Mouse (Mus musculus) liver, postnatal 0 days (tissue): ENCODE measurements around the gene Bcl10. TPM values are rescaled to one million over a fixed set of nuclear protein-coding genes. Genes with fewer than 3 reads are reported as not detected.

Experiments
- ATAC-seq: fragments of 200-750 bp; cut with Nextera tagmentation; 2 replicates; pipeline ENCODE4 v1.8.0; 2017; ENCODE audit warnings: mild to moderate bottlenecking, moderate library complexity
- DNase-seq: peaks from one replicate; pipeline ENCODE4 v3.0.0-alpha.2; 2016
- H3K27ac ChIP-seq: fragments of 300-500 bp; sonication (generic); 2 replicates; pipeline ENCODE4 v1.5.1; 2014; ENCODE audit warnings: antibody characterized with exemption, moderate library complexity, mild to moderate bottlenecking, low read depth
- H3K27me3 ChIP-seq: fragments of 300-500 bp; sonication (generic); 2 replicates; pipeline ENCODE4 v1.6.1; 2014; ENCODE audit warnings: low read length, control low read depth, mixed read lengths; ENCODE audit not compliant: insufficient read depth
- H3K36me3 ChIP-seq: fragments of 300-500 bp; sonication (generic); replicated peaks from 2 replicates; pipeline ENCODE4 v1.6.1; 2014; ENCODE audit warnings: mild to moderate bottlenecking, control low read depth, low read length, moderate library complexity, mixed read lengths; ENCODE audit not compliant: insufficient read depth
- H3K4me1 ChIP-seq: fragments of 300-500 bp; sonication (generic); 2 replicates; pipeline ENCODE4 v1.6.1; 2014; ENCODE audit warnings: antibody characterized with exemption, mild to moderate bottlenecking, control low read depth; ENCODE audit not compliant: insufficient read depth
- H3K4me2 ChIP-seq: fragments of 300-500 bp; sonication (generic); 2 replicates; pipeline ENCODE4 v1.6.1; 2014; ENCODE audit warnings: low read depth, mild to moderate bottlenecking, low read length, moderate library complexity, mixed read lengths
- H3K4me3 ChIP-seq: fragments of 300-500 bp; sonication (generic); 2 replicates; pipeline ENCODE4 v1.5.1; 2014; ENCODE audit warnings: low read depth, low read length
- H3K9ac ChIP-seq: fragments of 300-500 bp; sonication (generic); replicated peaks from 2 replicates; pipeline ENCODE4 v1.6.1; 2014; ENCODE audit warnings: mild to moderate bottlenecking, moderate library complexity
- H3K9me3 ChIP-seq: fragments of 300-500 bp; sonication (generic); 2 replicates; pipeline ENCODE4 v1.6.1; 2016; ENCODE audit warnings: mild to moderate bottlenecking, control low read depth, low read length, mixed read lengths
- CTCF ChIP-seq: sonication (generic); IDR thresholded peaks from 2 replicates; pipeline ENCODE4 v1.5.1; 2016; ENCODE audit warnings: antibody characterized with exemption, low read depth
- EP300 ChIP-seq: IDR thresholded peaks from 2 replicates; pipeline ENCODE4 v1.6.1; 2016; ENCODE audit warnings: antibody characterized with exemption, low read depth, mild to moderate bottlenecking
- whole genome bisulfite sequencing: fragments of 180-500 bp; shearing (Covaris S2); extraction: QIAGEN DNeasy Blood & Tissue Kit; methylation state at CpG from one replicate; pipeline ENCODE4 v1.1.7; 2014; ENCODE audit not compliant: insufficient replicate concordance; 5-methylcytosine and 5-hydroxymethylcytosine counted together
- polyA plus RNA-seq: library from polyadenylated mRNA; unstranded; fragments of >200 nt; fragmentation: Nextera tagmentation; extraction: Ambion mirVana; gene quantifications from 2 replicates; pipeline ENCODE4 v1.2.1, GENCODE M21; 2015

Gene Bcl10
- polyA plus RNA-seq, 1 experiment from 2014 or later: 20.9 TPM

- Histone ChIP-seq H3K4me1 (peaks cover 20% of the 10 kb centered on the region), H3K9ac (peak within 1 kb of the TSS; percentile 95), H3K36me3 (peaks cover 23% of the 10 kb centered on the region), H3K4me3 (peak within 1 kb of the TSS; percentile 96), H3K9me3 (no peaks in the 10 kb centered on the region), H3K27me3 (no peaks in the 10 kb centered on the region), H3K27ac (peak within 1 kb of the TSS; percentile 81), H3K4me2 (peak within 1 kb of the TSS; percentile 94)
- ATAC-seq: peak; percentile 94
- 2% methylated on average over 53 of the region's 70 CpGs for WGBS
- DNase-seq: peak; percentile 97
- TF ChIP-seq CTCF (peak; percentile 98), EP300 (no peak)
Observed at GRCm38 (mm10) chr3:145937505-145938404, 15.2 kb downstream of the Bcl10 start, which contains the start of gene 2410004B18Rik. Gene 2410004B18Rik, plus strand, starts transcription at chr3:145938014.

- Histone ChIP-seq H3K4me2 (peak overlapping the region; percentile 94), H3K9me3 (no peaks in the 10 kb centered on the region), H3K27ac (peak overlapping the region; percentile 81), H3K4me1 (peaks cover 20% of the 10 kb centered on the region), H3K4me3 (peak overlapping the region; percentile 96), H3K36me3 (peaks cover 25% of the 10 kb centered on the region), H3K9ac (peak overlapping the region; percentile 95), H3K27me3 (no peaks in the 10 kb centered on the region)
- DNase-seq (no peak), ATAC-seq (peak; percentile 11)
- TF ChIP-seq CTCF (peak; percentile 17; the same call in 1 of the 2 replicates), EP300 (no peak)
- WGBS: 23% methylated on average over 41 of the region's 50 CpGs
Observed at GRCm38 (mm10) chr3:145938405-145939349, 16.1 kb downstream of the Bcl10 start.

DNA sequence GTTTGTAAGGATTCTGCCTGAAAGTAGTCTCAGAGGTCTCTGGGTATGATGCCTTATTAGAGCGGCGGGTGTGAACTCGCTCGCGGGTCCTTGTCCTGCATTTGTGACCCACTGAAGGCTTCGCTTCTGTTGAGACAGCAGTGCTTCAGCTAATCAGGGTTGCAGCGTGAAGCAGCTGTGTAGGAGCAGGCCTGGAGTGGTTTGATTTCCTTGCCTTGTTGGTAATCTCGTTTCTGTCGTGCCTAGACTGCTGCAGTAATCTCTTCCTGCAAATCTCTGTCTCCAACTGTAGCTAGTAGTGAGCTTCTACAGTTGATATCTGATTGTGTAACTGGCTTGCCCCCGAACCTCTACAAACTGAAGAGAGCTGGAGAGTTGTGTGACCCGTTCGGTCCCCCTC lies 16.8 kb downstream of the Bcl10 start:
- Histone ChIP-seq H3K36me3 (peaks cover 31% of the 10 kb centered on the region), H3K4me1 (peaks cover 20% of the 10 kb centered on the region), H3K9ac (no peak overlapping the region; the same call in none of the 2 replicates), H3K27ac (no peak overlapping the region), H3K4me3 (peak overlapping the region; percentile 96; the same call in 1 of the 2 replicates), H3K4me2 (peak overlapping the region; percentile 94), H3K27me3 (no peaks in the 10 kb centered on the region), H3K9me3 (no peaks in the 10 kb centered on the region)
- ATAC-seq (0 out of 2 replicates have a peak, but pooled peaks have one; percentile 11), DNase-seq (peak; percentile 36)
- 46% methylated on average over 12 of the region's 12 CpGs for WGBS
- TF ChIP-seq CTCF (no peak), EP300 (peak; percentile 90)

DNA sequence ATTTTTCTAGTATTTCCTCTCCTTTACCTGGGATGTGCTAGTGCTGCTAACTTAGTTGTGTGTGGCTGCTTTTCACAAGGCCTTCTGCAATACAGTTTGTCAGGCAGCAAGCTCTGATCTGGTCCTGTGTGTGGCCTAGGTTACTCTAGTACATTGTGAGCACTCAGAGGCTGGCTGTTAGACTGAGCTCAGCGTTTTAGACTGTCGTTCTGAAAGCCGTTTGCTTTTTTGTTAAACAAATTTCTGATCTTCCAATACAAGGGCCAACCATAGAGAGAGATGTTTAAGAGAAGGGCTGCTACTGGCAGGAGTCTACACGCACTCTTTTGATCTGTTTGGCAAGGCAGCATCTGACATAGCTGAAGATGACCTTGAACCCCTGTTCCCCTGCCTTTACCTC lies 17.4 kb downstream of the Bcl10 start:
- Histone ChIP-seq H3K4me2 (peak overlapping the region; percentile 94; the same call in 1 of the 2 replicates), H3K4me1 (peaks cover 20% of the 10 kb centered on the region)
- no peak for TF ChIP-seq CTCF
- no peak for TF ChIP-seq EP300

GRCm38 (mm10) chr3:145941971-145942370 lies 19.4 kb downstream of the Bcl10 start:
- peak; percentile 81 for DNase-seq
- TF ChIP-seq CTCF (peak; percentile 96), EP300 (no peak)
- no peaks in the 10 kb centered on the region for H3K27me3 ChIP-seq
- WGBS: 6% methylated on average over 3 of the region's 3 CpGs
- H3K4me2 ChIP-seq: no peak overlapping the region
- no peaks in the 10 kb centered on the region for H3K9me3 ChIP-seq
- no peak overlapping the region for H3K9ac ChIP-seq
- peaks cover 20% of the 10 kb centered on the region for H3K4me1 ChIP-seq
- ATAC-seq: peak; percentile 28
- no peak overlapping the region for H3K4me3 ChIP-seq
- peaks cover 32% of the 10 kb centered on the region for H3K36me3 ChIP-seq
- no peak overlapping the region for H3K27ac ChIP-seq

More for the DNA sequence above, 17.4 kb downstream of the Bcl10 start:
- H3K9me3 ChIP-seq: no peaks in the 10 kb centered on the region
- WGBS: 55% methylated on average over 4 of the region's 4 CpGs
- peaks cover 32% of the 10 kb centered on the region for H3K36me3 ChIP-seq
- no peak overlapping the region for H3K4me3 ChIP-seq
- no peak overlapping the region; the same call in 1 of the 2 replicates for H3K9ac ChIP-seq
- H3K27me3 ChIP-seq: no peaks in the 10 kb centered on the region
- DNase-seq (no peak), ATAC-seq (no peak)
- no peak overlapping the region for H3K27ac ChIP-seq

- ATAC-seq (peak; percentile 58), DNase-seq (no peak)
- no peak overlapping the region for H3K9ac ChIP-seq
- peaks cover 12% of the 10 kb centered on the region for H3K4me1 ChIP-seq
- H3K27me3 ChIP-seq: no peaks in the 10 kb centered on the region
- no peaks in the 10 kb centered on the region for H3K9me3 ChIP-seq
- no peak overlapping the region for H3K4me3 ChIP-seq
- TF ChIP-seq EP300: 0 out of 2 replicates have a peak, but pooled peaks have one; percentile 44
- TF ChIP-seq CTCF: no peak
- H3K36me3 ChIP-seq: peaks cover 32% of the 10 kb centered on the region
- WGBS: 56% methylated on average over 7 of the region's 7 CpGs
- no peak overlapping the region for H3K27ac ChIP-seq
- no peak overlapping the region for H3K4me2 ChIP-seq
Observed at GRCm38 (mm10) chr3:145944348-145944747, 21.7 kb downstream of the Bcl10 start.
